Mouse (Mus musculus) G1E (cell line): Measurements from ENCODE around the gene D17Wsu92e. TPM values are rescaled to one million over a fixed set of nuclear protein-coding genes. Genes with fewer than 3 reads are reported as not detected.
A peak's percentile ranks its signal among the peaks of the same experiment; 100 is the strongest.

Experiments
- ATAC-seq: 2 replicates; pipeline ENCODE4 v1.8.0; 2016; ENCODE audit warnings: mild to moderate bottlenecking; ENCODE audit not compliant: insufficient number of reproducible peaks, poor library complexity, low FRiP score, severe bottlenecking; ENCODE audit errors: extremely low read depth
- DNase-seq: peaks from one replicate; pipeline ENCODE4 v3.0.0; 2012; ENCODE audit warnings: low spot score
- H3K27me3 ChIP-seq: 2 replicates; pipeline ENCODE4 v1.6.1; 2012; ENCODE audit warnings: mild to moderate bottlenecking, low read length, inconsistent platforms; ENCODE audit not compliant: insufficient read depth
- H3K36me3 ChIP-seq: replicated peaks from 2 replicates; pipeline ENCODE3; 2012; ENCODE audit warnings: mild to moderate bottlenecking, inconsistent platforms
- H3K4me1 ChIP-seq: 2 replicates; pipeline ENCODE4 v1.6.1; 2012; ENCODE audit warnings: low read depth, low read length, inconsistent platforms, mixed read lengths; ENCODE audit not compliant: insufficient read depth
- H3K4me3 ChIP-seq: 2 replicates; pipeline ENCODE4 v1.5.1; 2012; ENCODE audit warnings: low read depth, mild to moderate bottlenecking, inconsistent platforms, low read length, moderate library complexity, mixed read lengths
- H3K9me3 ChIP-seq: replicated peaks from 2 replicates; pipeline ENCODE4 v1.6.1; 2012; ENCODE audit warnings: inconsistent platforms
- CTCF ChIP-seq: IDR thresholded peaks from 2 replicates; pipeline ENCODE4 v1.5.1; 2012; ENCODE audit warnings: low read depth, low read length, inconsistent platforms, mixed read lengths
- GATA1 ChIP-seq: IDR thresholded peaks from 2 replicates; pipeline ENCODE4 v1.6.1; 2012; ENCODE audit warnings: borderline replicate concordance, low read length, inconsistent platforms, mixed read lengths
- GATA2 ChIP-seq: IDR thresholded peaks from 2 replicates; pipeline ENCODE4 v1.6.1; 2012; ENCODE audit warnings: low read depth, low read length, inconsistent platforms, borderline replicate concordance
- POLR2AphosphoS5 ChIP-seq: IDR thresholded peaks from 2 replicates; pipeline ENCODE4 v1.6.1; 2012; ENCODE audit warnings: low read depth, low read length, inconsistent platforms; ENCODE audit not compliant: insufficient replicate concordance
- TAL1 ChIP-seq: conservative IDR thresholded peaks from 2 replicates; pipeline ENCODE4 v1.6.1; 2012; ENCODE audit warnings: low read depth, low read length, inconsistent platforms, mixed read lengths
- polyA plus RNA-seq: library from polyadenylated mRNA; stranded (reverse); fragments of >175 nt; gene quantifications from 2 replicates; pipeline ENCODE4 v1.2.3, GENCODE M21; 2012
- total RNA-seq, 2 experiments: library from RNA; stranded (forward) in 1 of 2; stranded (reverse) in 1 of 2; fragments of 200-1000 nt in 1 of 2; fragments of >200 nt in 1 of 2; fragmentation: Nextera tagmentation in 1 of 2; gene quantifications; 2 replicates each; pipeline ENCODE4 v1.2.3; 2014 to 2017

The D17Wsu92e gene
- total and polyA plus RNA-seq, 3 experiments, result 60.2 to 84.4 (median 65.3) TPM

GRCm38 (mm10) chr17:27767120-27767519 lies 53.3 kb downstream of the D17Wsu92e start:
- no peak for DNase-seq
- ATAC-seq, result no peak

GRCm38 (mm10) chr17:27765066-27765465 lies 55.4 kb downstream of the D17Wsu92e start:
- peaks cover 21% of the 10 kb centered on the region for H3K4me1 ChIP-seq
- peaks cover 22% of the 10 kb centered on the region for H3K9me3 ChIP-seq
- ATAC-seq (no peak), DNase-seq (no peak)
- H3K36me3 ChIP-seq, result peaks cover 100% of the 10 kb centered on the region
- TF ChIP-seq GATA2 (no peak), CTCF (no peak)
- H3K4me3 ChIP-seq, result no peak overlapping the region
- no peaks in the 10 kb centered on the region for H3K27me3 ChIP-seq

More at GRCm38 (mm10) chr17:27767120-27767519, 53.3 kb downstream of the D17Wsu92e start:
- Histone ChIP-seq H3K4me3 (no peak overlapping the region), H3K36me3 (peaks cover 97% of the 10 kb centered on the region), H3K9me3 (peaks cover 24% of the 10 kb centered on the region), H3K27me3 (no peaks in the 10 kb centered on the region), H3K4me1 (peaks cover 10% of the 10 kb centered on the region)
- no peak for TF ChIP-seq GATA2

GRCm38 (mm10) chr17:27764453-27764852 lies 56.0 kb downstream of the D17Wsu92e start:
- H3K36me3 ChIP-seq, result peaks cover 100% of the 10 kb centered on the region

GRCm38 (mm10) chr17:27762884-27763283 lies 57.6 kb downstream of the D17Wsu92e start:
- Histone ChIP-seq H3K9me3 (peaks cover 13% of the 10 kb centered on the region), H3K27me3 (no peaks in the 10 kb centered on the region), H3K4me1 (peaks cover 15% of the 10 kb centered on the region), H3K36me3 (peaks cover 99% of the 10 kb centered on the region), H3K4me3 (no peak overlapping the region)
- ATAC-seq, result no peak
- no peak for DNase-seq
- no peak for TF ChIP-seq GATA1
- no peak for TF ChIP-seq TAL1
- TF ChIP-seq POLR2AphosphoS5, result no peak
- no peak for TF ChIP-seq GATA2
- TF ChIP-seq CTCF, result no peak

More at GRCm38 (mm10) chr17:27764453-27764852, 56.0 kb downstream of the D17Wsu92e start:
- H3K27me3 ChIP-seq, result no peaks in the 10 kb centered on the region
- TF ChIP-seq CTCF (no peak), GATA1 (no peak), GATA2 (no peak), POLR2AphosphoS5 (no peak), TAL1 (no peak)
- no peak overlapping the region for H3K4me3 ChIP-seq
- DNase-seq (no peak), ATAC-seq (no peak)
- peaks cover 17% of the 10 kb centered on the region for H3K9me3 ChIP-seq
- peaks cover 18% of the 10 kb centered on the region for H3K4me1 ChIP-seq

GRCm38 (mm10) chr17:27761639-27762336 lies 58.7 kb downstream of the D17Wsu92e start:
- H3K36me3 ChIP-seq, result peaks cover 96% of the 10 kb centered on the region
- TF ChIP-seq TAL1 (no peak), GATA1 (no peak), GATA2 (no peak), CTCF (peak; percentile 26; the same call in 1 of the 2 replicates), POLR2AphosphoS5 (no peak)
- peaks cover 13% of the 10 kb centered on the region for H3K9me3 ChIP-seq
- H3K27me3 ChIP-seq, result no peaks in the 10 kb centered on the region
- no peak overlapping the region for H3K4me3 ChIP-seq
- DNase-seq (peak; percentile 28), ATAC-seq (no peak; the same call in 1 of the 2 replicates)
- peaks cover 11% of the 10 kb centered on the region; the same call in 1 of the 2 replicates for H3K4me1 ChIP-seq

- Histone ChIP-seq H3K4me3 (no peak overlapping the region), H3K9me3 (peaks cover 7% of the 10 kb centered on the region), H3K36me3 (peaks cover 97% of the 10 kb centered on the region), H3K4me1 (peaks cover 19% of the 10 kb centered on the region), H3K27me3 (no peaks in the 10 kb centered on the region)
- TF ChIP-seq GATA2 (no peak), CTCF (no peak), POLR2AphosphoS5 (no peak), TAL1 (no peak), GATA1 (no peak)
- ATAC-seq (no peak), DNase-seq (no peak)
These were observed 60.3 kb downstream of the D17Wsu92e start for GRCm38 (mm10) chr17:27760169-27760568.
